Mouse (Mus musculus) lung, postnatal 0 days (tissue): ENCODE results near the gene Slc6a6. TPM values are rescaled to one million over a fixed set of nuclear protein-coding genes. Genes with fewer than 3 reads are reported as not detected.
A peak's percentile ranks its signal among the peaks of the same experiment; 100 is the strongest.

Experiments used
- ATAC-seq: fragments of 200-750 bp; cut with Nextera tagmentation; 2 replicates; pipeline ENCODE4 v1.8.0; 2017; ENCODE audit warnings: moderate library complexity
- DNase-seq: peaks from one replicate; pipeline ENCODE4 v3.0.0-alpha.2; 2016; ENCODE audit warnings: low spot score
- H3K27ac ChIP-seq: fragments of 300-500 bp; sonication (generic); 2 replicates; pipeline ENCODE4 v1.5.1; 2014; ENCODE audit warnings: antibody characterized with exemption, mild to moderate bottlenecking, low read length, mixed read lengths
- H3K27me3 ChIP-seq: fragments of 300-500 bp; sonication (generic); replicated peaks from 2 replicates; pipeline ENCODE4 v1.6.1; 2014; ENCODE audit warnings: low read length, mixed read lengths; ENCODE audit not compliant: insufficient read depth
- H3K36me3 ChIP-seq: fragments of 300-500 bp; sonication (generic); 2 replicates; pipeline ENCODE4 v1.6.1; 2014; ENCODE audit warnings: low read length, mixed read lengths; ENCODE audit not compliant: insufficient read depth
- H3K4me1 ChIP-seq: fragments of 300-500 bp; sonication (generic); 2 replicates; pipeline ENCODE4 v1.6.1; 2014; ENCODE audit warnings: antibody characterized with exemption, low read depth, low read length, mixed read lengths; ENCODE audit not compliant: insufficient read depth
- H3K4me2 ChIP-seq: fragments of 300-500 bp; sonication (generic); replicated peaks from 2 replicates; pipeline ENCODE4 v1.6.1; 2014; ENCODE audit warnings: low read depth, mild to moderate bottlenecking, low read length, moderate library complexity, mixed read lengths
- H3K4me3 ChIP-seq: fragments of 300-500 bp; sonication (generic); 2 replicates; pipeline ENCODE4 v1.5.1; 2014; ENCODE audit warnings: low read depth, low read length
- H3K9ac ChIP-seq: fragments of 300-500 bp; sonication (generic); replicated peaks from 2 replicates; pipeline ENCODE4 v1.6.1; 2014; ENCODE audit warnings: low read depth, mild to moderate bottlenecking
- H3K9me3 ChIP-seq: fragments of 300-500 bp; sonication (generic); 2 replicates; pipeline ENCODE4 v1.6.1; 2016; ENCODE audit warnings: low read length, mixed read lengths
- CTCF ChIP-seq: IDR thresholded peaks from 2 replicates; pipeline ENCODE4 v1.5.1; 2016; ENCODE audit warnings: antibody characterized with exemption, mild to moderate bottlenecking
- EP300 ChIP-seq: IDR thresholded peaks from 2 replicates; pipeline ENCODE4 v1.6.1; 2016; ENCODE audit warnings: antibody characterized with exemption, mild to moderate bottlenecking, control low read depth
- WGBS: fragments of 180-500 bp; shearing (Covaris S2); extraction: QIAGEN DNeasy Blood & Tissue Kit; methylation state at CpG from one replicate; pipeline ENCODE4 v1.1.7; 2014; 5-methylcytosine and 5-hydroxymethylcytosine counted together
- polyA plus RNA-seq: library from polyadenylated mRNA; unstranded; fragments of >200 nt; fragmentation: Nextera tagmentation; extraction: Ambion mirVana; gene quantifications from 2 replicates; pipeline ENCODE4 v1.2.1, GENCODE M21; 2015

The Slc6a6 gene
- polyA plus RNA-seq, 1 experiment from 2014 or later: 92.6 TPM

GRCm38 (mm10) chr6:91667141-91667540 is 16.7 kb upstream of the Slc6a6 start:
- H3K9ac ChIP-seq: no peak overlapping the region
- H3K4me2 ChIP-seq: no peak overlapping the region
- no peaks in the 10 kb centered on the region for H3K4me1 ChIP-seq
- TF ChIP-seq EP300: no peak
- no peak for TF ChIP-seq CTCF
- no peak for ATAC-seq
- no peaks in the 10 kb centered on the region for H3K36me3 ChIP-seq
- no peak overlapping the region for H3K4me3 ChIP-seq
- WGBS: 78% methylated on average over 4 of the region's 4 CpGs
- H3K27me3 ChIP-seq: no peaks in the 10 kb centered on the region
- no peaks in the 10 kb centered on the region for H3K9me3 ChIP-seq
- DNase-seq: no peak
- no peak overlapping the region for H3K27ac ChIP-seq

- H3K4me3 ChIP-seq: no peak overlapping the region
- H3K4me1 ChIP-seq: no peaks in the 10 kb centered on the region
- H3K36me3 ChIP-seq: no peaks in the 10 kb centered on the region
- no peak for ATAC-seq
- H3K9me3 ChIP-seq: no peaks in the 10 kb centered on the region
- no peak overlapping the region for H3K4me2 ChIP-seq
- TF ChIP-seq CTCF: no peak
- TF ChIP-seq EP300: no peak
- H3K27me3 ChIP-seq: no peaks in the 10 kb centered on the region
- H3K27ac ChIP-seq: no peak overlapping the region
- no peak for DNase-seq
- H3K9ac ChIP-seq: no peak overlapping the region
- 49% methylated on average over 5 of the region's 5 CpGs for WGBS
These were observed 15.6 kb upstream of the Slc6a6 start for GRCm38 (mm10) chr6:91668276-91668675.

- Histone ChIP-seq H3K4me2 (no peak overlapping the region), H3K27me3 (no peaks in the 10 kb centered on the region), H3K4me1 (no peaks in the 10 kb centered on the region), H3K36me3 (no peaks in the 10 kb centered on the region), H3K27ac (no peak overlapping the region), H3K4me3 (no peak overlapping the region), H3K9me3 (no peaks in the 10 kb centered on the region), H3K9ac (no peak overlapping the region)
- no peak for ATAC-seq
- WGBS: 59% methylated on average over 4 of the region's 4 CpGs
- TF ChIP-seq CTCF (no peak), EP300 (no peak)
- DNase-seq: no peak
These were observed 14.6 kb upstream of the Slc6a6 start for GRCm38 (mm10) chr6:91669270-91669669.

- H3K4me3 ChIP-seq: no peak overlapping the region
- H3K4me1 ChIP-seq: no peaks in the 10 kb centered on the region
- no peaks in the 10 kb centered on the region for H3K27me3 ChIP-seq
- 70% methylated on average over 6 of the region's 6 CpGs for whole genome bisulfite sequencing
- H3K4me2 ChIP-seq: no peak overlapping the region
- no peak overlapping the region for H3K9ac ChIP-seq
- TF ChIP-seq CTCF (no peak), EP300 (no peak)
- H3K9me3 ChIP-seq: no peaks in the 10 kb centered on the region
- DNase-seq (no peak), ATAC-seq (no peak)
- no peaks in the 10 kb centered on the region for H3K36me3 ChIP-seq
- H3K27ac ChIP-seq: no peak overlapping the region
These were observed 13.6 kb upstream of the Slc6a6 start for GRCm38 (mm10) chr6:91670224-91670623.

GRCm38 (mm10) chr6:91674757-91675350 is 9.0 kb upstream of the Slc6a6 start:
- Histone ChIP-seq H3K4me3 (no peak overlapping the region), H3K27ac (no peak overlapping the region), H3K4me2 (no peak overlapping the region), H3K36me3 (no peaks in the 10 kb centered on the region), H3K9me3 (no peaks in the 10 kb centered on the region), H3K9ac (no peak overlapping the region), H3K4me1 (no peaks in the 10 kb centered on the region), H3K27me3 (no peaks in the 10 kb centered on the region)
- DNase-seq: no peak
- no peak for TF ChIP-seq EP300
- no peak for TF ChIP-seq CTCF
- 29% methylated on average over 5 of the region's 5 CpGs for WGBS
- peak; percentile 10; the same call in 1 of the 2 replicates for ATAC-seq

GRCm38 (mm10) chr6:91678506-91679094 is 5.3 kb upstream of the Slc6a6 start:
- WGBS: 47% methylated on average over 12 of the region's 12 CpGs
- Histone ChIP-seq H3K9me3 (no peaks in the 10 kb centered on the region), H3K4me2 (no peak overlapping the region), H3K36me3 (no peaks in the 10 kb centered on the region), H3K27me3 (no peaks in the 10 kb centered on the region), H3K4me3 (no peak overlapping the region), H3K4me1 (no peaks in the 10 kb centered on the region), H3K9ac (no peak overlapping the region), H3K27ac (peak overlapping the region; percentile 35; the same call in 1 of the 2 replicates)
- DNase-seq (no peak), ATAC-seq (no peak)
- TF ChIP-seq EP300: no peak
- TF ChIP-seq CTCF: peak; percentile 12; the same call in 1 of the 2 replicates
